Mouse (Mus musculus) embryonic fibroblast, embryonic 13.5 days (primary cell): ENCODE results near the gene Cd80. TPM values are rescaled to one million over a fixed set of nuclear protein-coding genes. Genes with fewer than 3 reads are reported as not detected.
A peak's percentile ranks its signal among the peaks of the same experiment; 100 is the strongest.

Experiments used
- H3K27ac ChIP-seq: 2 replicates; pipeline ENCODE4 v1.5.1; 2012; ENCODE audit warnings: low read length, control low read depth, inconsistent platforms; ENCODE audit not compliant: insufficient read depth
- H3K4me1 ChIP-seq: 2 replicates; pipeline ENCODE4 v1.6.1; 2011; ENCODE audit warnings: low read length; ENCODE audit not compliant: control insufficient read depth, insufficient read depth
- H3K4me3 ChIP-seq: 2 replicates; pipeline ENCODE4 v1.5.1; 2011; ENCODE audit warnings: mild to moderate bottlenecking, control low read depth, low read length; ENCODE audit not compliant: insufficient read depth
- CTCF ChIP-seq: IDR thresholded peaks from 2 replicates; pipeline ENCODE4 v1.5.1; 2011; ENCODE audit warnings: mild to moderate bottlenecking, control low read depth, low read length, moderate library complexity, borderline replicate concordance; ENCODE audit not compliant: insufficient read depth
- POLR2A ChIP-seq: IDR thresholded peaks from 2 replicates; pipeline ENCODE4 v1.6.1; 2011; ENCODE audit warnings: low read depth, mild to moderate bottlenecking, control low read depth, low read length, moderate library complexity
- polyA plus RNA-seq: library from polyadenylated mRNA; stranded (reverse); fragments of >200 nt; gene quantifications from 2 replicates; pipeline ENCODE4 v1.2.4, GENCODE M21; 2011; ENCODE audit warnings: low read depth; ENCODE audit not compliant: missing spikeins, insufficient read length

The Cd80 gene
- polyA plus RNA-seq, 1 experiment: 22.9 TPM

DNA sequence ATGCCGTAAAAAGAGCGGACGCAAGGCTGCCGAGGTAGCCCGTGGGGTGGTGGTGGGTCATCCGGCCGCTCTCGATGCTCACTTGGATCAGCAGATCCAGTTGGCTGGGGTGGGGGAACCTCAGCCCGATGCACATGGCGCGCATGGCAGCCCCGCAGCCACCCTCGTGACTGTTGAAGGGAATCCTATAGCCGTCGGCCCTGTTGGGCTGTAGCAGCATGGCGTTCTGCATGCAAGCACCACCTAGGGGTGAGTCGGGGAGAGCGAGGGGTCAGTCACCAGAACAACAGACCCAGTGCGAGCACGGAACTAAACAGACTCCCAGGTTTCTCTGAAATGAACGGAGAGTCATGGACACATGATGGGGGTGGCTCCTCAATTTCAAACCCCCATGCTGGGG is 8.0 kb upstream of the Cd80 start:
- no peak for TF ChIP-seq CTCF
- TF ChIP-seq POLR2A: no peak
- no peak overlapping the region for H3K4me3 ChIP-seq
- no peaks in the 10 kb centered on the region for H3K4me1 ChIP-seq
- H3K27ac ChIP-seq: no peak overlapping the region

DNA sequence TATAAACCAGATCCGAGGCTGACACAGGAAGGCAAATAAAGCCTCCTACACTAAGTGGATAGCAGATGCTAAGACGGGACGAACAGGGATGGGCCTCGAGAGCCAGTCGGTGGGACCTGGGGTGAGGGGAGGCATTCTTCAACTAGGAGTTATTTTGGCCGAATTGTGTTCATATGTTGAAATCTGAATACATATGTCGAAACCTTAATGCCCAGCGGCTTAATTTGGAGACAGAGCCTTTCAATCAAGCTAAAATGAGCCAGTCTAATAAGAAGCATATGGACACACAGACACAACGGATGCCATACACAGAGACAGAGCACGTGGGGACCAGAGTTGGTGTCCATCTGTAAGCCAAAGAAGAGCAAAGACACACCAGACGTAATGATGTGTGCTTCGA is 6.9 kb upstream of the Cd80 start:
- TF ChIP-seq CTCF: no peak
- TF ChIP-seq POLR2A: no peak
- H3K27ac ChIP-seq: no peak overlapping the region
- H3K4me3 ChIP-seq: no peak overlapping the region
- no peaks in the 10 kb centered on the region for H3K4me1 ChIP-seq

DNA sequence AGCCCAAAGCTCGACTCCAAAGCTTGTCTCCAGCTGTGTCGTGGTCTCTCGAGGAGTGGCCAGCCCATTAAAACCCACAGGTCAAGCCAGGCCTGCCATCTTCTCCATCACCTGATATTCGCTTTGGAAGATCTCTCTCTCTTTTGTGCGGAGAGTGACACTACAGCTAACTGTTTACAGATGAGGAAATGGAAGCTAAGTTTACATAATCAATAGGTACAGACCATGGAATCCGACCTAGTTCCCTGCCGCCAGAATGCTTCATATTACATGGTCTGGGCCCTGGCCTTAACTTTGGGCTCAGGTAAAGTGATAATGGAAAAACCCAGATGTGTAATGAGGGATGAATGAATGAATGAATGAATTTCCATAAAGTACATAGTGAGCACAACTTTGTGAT is 4.7 kb upstream of the Cd80 start:
- Histone ChIP-seq H3K4me3 (no peak overlapping the region), H3K4me1 (no peaks in the 10 kb centered on the region)

GRCm38 (mm10) chr16:38451421-38452205 is 3.7 kb upstream of the Cd80 start:
- H3K4me3 ChIP-seq: peak overlapping the region; percentile 72
- peak overlapping the region; percentile 42 for H3K27ac ChIP-seq
- H3K4me1 ChIP-seq: no peaks in the 10 kb centered on the region
- TF ChIP-seq CTCF: no peak
- TF ChIP-seq POLR2A: peak; percentile 31; the same call in 1 of the 2 replicates

More for the DNA sequence above, 4.7 kb upstream of the Cd80 start:
- no peak overlapping the region for H3K27ac ChIP-seq
- TF ChIP-seq CTCF: no peak
- no peak for TF ChIP-seq POLR2A

DNA sequence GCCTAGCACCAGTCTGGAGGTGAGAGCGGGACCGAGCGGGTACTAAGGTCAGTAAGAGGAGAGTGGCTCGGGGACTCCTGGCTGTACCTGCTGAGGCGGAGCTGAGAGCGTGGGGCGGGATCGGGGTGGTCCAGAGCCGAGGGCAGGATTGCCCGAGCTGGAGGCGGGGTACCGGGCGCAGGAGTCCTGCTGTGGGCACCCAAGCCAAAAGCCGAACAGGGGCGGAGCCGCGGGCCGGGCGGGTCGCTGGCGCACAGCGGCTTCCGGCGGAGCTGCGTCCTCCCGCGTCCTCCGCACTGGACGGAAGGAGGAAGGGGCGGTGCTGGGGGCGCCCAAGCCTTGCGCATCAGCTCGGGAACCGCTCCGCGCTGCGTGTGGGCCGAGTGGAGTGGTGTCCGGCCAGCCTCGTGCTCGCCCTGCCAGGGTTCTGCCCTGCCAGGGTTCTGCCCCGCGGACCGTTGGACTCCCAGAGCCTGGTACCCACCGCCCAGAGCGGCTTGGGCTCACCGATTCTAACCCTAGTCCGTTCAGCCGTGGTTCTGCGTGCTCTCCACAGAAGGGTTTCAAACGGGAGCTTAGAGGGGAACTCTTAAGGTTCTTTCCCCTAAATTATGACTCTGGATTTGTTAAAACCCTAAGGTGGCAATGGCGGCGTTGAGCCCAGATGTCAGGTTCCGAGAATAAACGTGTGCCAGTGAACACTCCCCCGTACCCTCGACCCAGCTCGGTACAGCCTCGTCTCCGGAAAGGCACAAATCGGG is 2.7 kb upstream of the Cd80 start, which contains the start of gene Adprh:
TSS of gene Adprh (minus strand) at position 262 of the 761 bp plus-strand sequence.
- TF ChIP-seq POLR2A: peak; percentile 95
- TF ChIP-seq CTCF: no peak
- Histone ChIP-seq H3K27ac (peak within 1 kb of the TSS; percentile 82), H3K4me1 (no peaks in the 10 kb centered on the region), H3K4me3 (peak within 1 kb of the TSS; percentile 72)

DNA sequence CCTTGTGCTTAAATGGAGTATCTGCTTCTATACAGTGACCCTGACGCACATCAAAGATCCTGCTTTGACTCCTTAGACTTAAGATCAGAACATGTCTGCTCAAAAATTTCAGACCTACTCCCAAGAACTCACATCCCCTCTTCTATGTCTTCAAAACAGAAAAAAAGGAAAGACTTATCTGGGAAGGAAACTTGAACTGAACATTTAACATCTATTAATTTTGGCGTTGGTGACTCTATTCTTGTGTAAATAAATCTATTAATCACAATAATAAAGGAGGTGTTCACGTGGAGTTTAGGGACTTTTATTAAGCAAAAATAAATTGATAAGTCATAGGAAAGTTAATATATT is 2.2 kb upstream of the Cd80 start:
- Histone ChIP-seq H3K4me3 (peak overlapping the region; percentile 63), H3K27ac (peak overlapping the region; percentile 82), H3K4me1 (no peaks in the 10 kb centered on the region)
- TF ChIP-seq CTCF (no peak), POLR2A (no peak; the same call in 1 of the 2 replicates)

DNA sequence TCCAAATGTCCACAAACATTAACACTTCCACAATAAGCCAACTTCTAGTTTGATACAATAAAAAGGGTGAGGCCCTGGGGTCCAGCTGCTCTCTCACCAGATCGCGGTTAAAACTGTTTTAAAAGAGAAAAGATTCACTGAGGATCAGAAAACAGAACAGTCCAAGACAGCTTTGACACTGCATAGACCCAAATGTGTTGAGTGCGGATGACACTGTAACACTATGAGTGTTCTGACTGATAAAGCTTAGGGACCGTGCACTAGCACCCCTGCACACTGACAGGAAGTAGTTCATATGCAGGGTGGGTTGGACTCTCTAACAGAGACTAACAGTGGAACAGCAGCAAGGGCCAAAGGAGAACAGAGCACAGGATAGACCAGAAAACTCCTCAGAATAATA is 1.4 kb upstream of the Cd80 start:
- no peak for TF ChIP-seq POLR2A
- TF ChIP-seq CTCF: no peak
- H3K4me1 ChIP-seq: no peaks in the 10 kb centered on the region; the same call in 1 of the 2 replicates
- H3K27ac ChIP-seq: no peak overlapping the region
- H3K4me3 ChIP-seq: no peak overlapping the region

DNA sequence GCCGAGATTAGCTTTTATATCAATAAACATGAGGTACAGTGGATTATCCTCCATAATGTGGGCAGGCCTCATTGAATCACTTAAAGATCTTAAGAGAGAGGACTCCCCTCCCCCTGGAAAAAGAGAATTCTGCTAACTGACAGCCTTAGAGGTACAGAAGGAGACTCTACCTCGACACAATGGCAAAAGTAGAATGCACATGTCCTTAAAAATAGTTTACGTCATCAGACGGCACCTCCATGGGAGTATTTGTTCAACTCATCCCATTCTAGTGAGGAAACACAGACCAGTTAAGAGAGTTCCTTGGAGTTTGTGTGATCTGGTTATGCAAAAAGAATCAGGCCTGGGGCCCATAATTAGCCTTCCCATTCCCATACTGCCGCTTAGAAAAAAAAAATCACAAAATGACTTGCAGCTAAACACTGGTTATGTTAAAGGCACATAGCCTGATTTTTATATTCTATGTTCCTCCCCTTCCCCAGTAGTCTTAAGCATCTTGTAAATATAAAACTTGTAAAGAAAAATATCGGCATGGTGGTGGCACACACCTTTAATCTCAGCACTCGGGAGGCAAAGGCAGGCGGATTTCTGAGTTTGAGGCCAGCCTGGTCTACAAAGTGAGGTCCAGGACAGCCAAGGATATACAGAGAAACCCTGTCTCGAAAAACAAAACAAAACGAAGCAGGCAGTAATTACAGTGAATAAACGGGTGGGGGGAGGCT is 667 bp upstream of the Cd80 start:
- Histone ChIP-seq H3K4me3 (no peak overlapping the region), H3K4me1 (no peaks in the 10 kb centered on the region; the same call in 1 of the 2 replicates), H3K27ac (no peak overlapping the region)
- no peak for TF ChIP-seq POLR2A

GRCm38 (mm10) chr16:38456812-38457567 is 1.6 kb downstream of the Cd80 start:
- no peaks in the 10 kb centered on the region; the same call in 1 of the 2 replicates for H3K4me1 ChIP-seq
- H3K27ac ChIP-seq: no peak overlapping the region
- no peak for TF ChIP-seq CTCF
- no peak for TF ChIP-seq POLR2A
- H3K4me3 ChIP-seq: no peak overlapping the region
